Mouse (Mus musculus) lung, embryonic 15.5 days (tissue): Measurements from ENCODE around the gene Lrrc4c. TPM values are rescaled to one million over a fixed set of nuclear protein-coding genes. Genes with fewer than 3 reads are reported as not detected.

ENCODE experiments used
- ATAC-seq: fragments of 200-750 bp; cut with Nextera tagmentation; 2 replicates; pipeline ENCODE4 v1.8.0; 2017; ENCODE audit warnings: moderate number of reproducible peaks, borderline replicate concordance; ENCODE audit not compliant: low FRiP score, low TSS enrichment; ENCODE audit errors: extremely low read depth
- H3K27ac ChIP-seq: fragments of 300-500 bp; sonication (generic); 2 replicates; pipeline ENCODE4 v1.5.1; 2015; ENCODE audit warnings: moderate library complexity, mild to moderate bottlenecking, inconsistent platforms
- H3K27me3 ChIP-seq: fragments of 300-500 bp; sonication (generic); 2 replicates; pipeline ENCODE4 v1.6.1; 2015; ENCODE audit warnings: inconsistent platforms
- H3K36me3 ChIP-seq: fragments of 300-500 bp; sonication (generic); 2 replicates; pipeline ENCODE4 v1.6.1; 2015; ENCODE audit warnings: inconsistent platforms
- H3K4me1 ChIP-seq: fragments of 300-500 bp; sonication (generic); 2 replicates; pipeline ENCODE4 v1.6.1; 2015; ENCODE audit warnings: inconsistent platforms
- H3K4me2 ChIP-seq: fragments of 300-500 bp; sonication (generic); 2 replicates; pipeline ENCODE4 v1.6.1; 2015; ENCODE audit warnings: inconsistent platforms, mild to moderate bottlenecking, moderate library complexity
- H3K4me3 ChIP-seq: fragments of 300-500 bp; sonication (generic); 2 replicates; pipeline ENCODE4 v1.5.1; 2015; ENCODE audit warnings: mild to moderate bottlenecking, inconsistent platforms
- H3K9ac ChIP-seq: fragments of 300-500 bp; sonication (generic); 2 replicates; pipeline ENCODE4 v1.6.1; 2015; ENCODE audit warnings: inconsistent platforms
- H3K9me3 ChIP-seq: fragments of 300-500 bp; sonication (generic); 2 replicates; pipeline ENCODE4 v1.6.1; 2016; ENCODE audit warnings: inconsistent platforms
- WGBS: fragments of 180-500 bp; shearing (Covaris S2); methylation state at CpG from one replicate; pipeline ENCODE4 v1.1.7; 2015; 5-methylcytosine and 5-hydroxymethylcytosine counted together
- polyA plus RNA-seq: library from polyadenylated mRNA; unstranded; fragments of >200 nt; fragmentation: Nextera tagmentation; extraction: Ambion mirVana; gene quantifications from 2 replicates; pipeline ENCODE4 v1.2.1, GENCODE M21; 2015

Gene Lrrc4c
- polyA plus RNA-seq, 1 experiment from 2014 or later: 0.72 TPM

GRCm38 (mm10) chr2:96714561-96714960 lies 396.6 kb downstream of the Lrrc4c start:
- WGBS: 78% methylated on average over 7 of the region's 7 CpGs
- Histone ChIP-seq H3K4me1 (no peaks in the 10 kb centered on the region), H3K27me3 (no peaks in the 10 kb centered on the region), H3K9me3 (no peaks in the 10 kb centered on the region), H3K27ac (no peak overlapping the region), H3K4me3 (no peak overlapping the region), H3K9ac (no peak overlapping the region), H3K4me2 (no peak overlapping the region), H3K36me3 (no peaks in the 10 kb centered on the region)
- no peak for ATAC-seq

- Histone ChIP-seq H3K27me3 (no peaks in the 10 kb centered on the region), H3K9ac (no peak overlapping the region), H3K4me2 (no peak overlapping the region), H3K4me3 (no peak overlapping the region), H3K4me1 (no peaks in the 10 kb centered on the region), H3K27ac (no peak overlapping the region), H3K9me3 (no peaks in the 10 kb centered on the region), H3K36me3 (no peaks in the 10 kb centered on the region)
- no peak for ATAC-seq
- WGBS: 71% methylated on average over 2 of the region's 2 CpGs
Measured at GRCm38 (mm10) chr2:96717353-96717752, 399.4 kb downstream of the Lrrc4c start.

- no peaks in the 10 kb centered on the region for H3K9me3 ChIP-seq
- ATAC-seq: no peak
Measured at GRCm38 (mm10) chr2:96723395-96723794, 405.4 kb downstream of the Lrrc4c start.

GRCm38 (mm10) chr2:96736081-96736480 lies 418.1 kb downstream of the Lrrc4c start:
- H3K4me3 ChIP-seq: no peak overlapping the region
- H3K4me1 ChIP-seq: no peaks in the 10 kb centered on the region
- no peaks in the 10 kb centered on the region for H3K36me3 ChIP-seq
- no peak overlapping the region for H3K9ac ChIP-seq
- H3K4me2 ChIP-seq: no peak overlapping the region
- no peak overlapping the region for H3K27ac ChIP-seq
- no peaks in the 10 kb centered on the region for H3K9me3 ChIP-seq
- ATAC-seq: no peak
- no peaks in the 10 kb centered on the region for H3K27me3 ChIP-seq

More at GRCm38 (mm10) chr2:96723395-96723794, 405.4 kb downstream of the Lrrc4c start:
- H3K4me1 ChIP-seq: no peaks in the 10 kb centered on the region
- H3K27me3 ChIP-seq: no peaks in the 10 kb centered on the region
- H3K36me3 ChIP-seq: no peaks in the 10 kb centered on the region
- no peak overlapping the region for H3K27ac ChIP-seq
- H3K4me3 ChIP-seq: no peak overlapping the region
- no peak overlapping the region for H3K4me2 ChIP-seq
- H3K9ac ChIP-seq: no peak overlapping the region

GRCm38 (mm10) chr2:96755066-96755465 lies 437.1 kb downstream of the Lrrc4c start:
- H3K4me2 ChIP-seq: no peak overlapping the region
- no peaks in the 10 kb centered on the region for H3K4me1 ChIP-seq
- no peak for ATAC-seq
- no peaks in the 10 kb centered on the region for H3K27me3 ChIP-seq
- H3K36me3 ChIP-seq: no peaks in the 10 kb centered on the region
- no peaks in the 10 kb centered on the region for H3K9me3 ChIP-seq
- H3K4me3 ChIP-seq: no peak overlapping the region
- H3K9ac ChIP-seq: no peak overlapping the region
- no peak overlapping the region for H3K27ac ChIP-seq

GRCm38 (mm10) chr2:96757701-96758100 lies 439.7 kb downstream of the Lrrc4c start:
- H3K27me3 ChIP-seq: no peaks in the 10 kb centered on the region
- H3K4me2 ChIP-seq: no peak overlapping the region
- no peak for ATAC-seq
- no peaks in the 10 kb centered on the region for H3K9me3 ChIP-seq
- no peak overlapping the region for H3K4me3 ChIP-seq
- no peaks in the 10 kb centered on the region for H3K4me1 ChIP-seq
- H3K9ac ChIP-seq: no peak overlapping the region
- 42% methylated on average over 1 of the region's 1 CpGs for WGBS
- no peak overlapping the region for H3K27ac ChIP-seq
- no peaks in the 10 kb centered on the region for H3K36me3 ChIP-seq

GRCm38 (mm10) chr2:96763538-96763937 lies 445.6 kb downstream of the Lrrc4c start:
- no peak overlapping the region for H3K27ac ChIP-seq
- H3K4me1 ChIP-seq: no peaks in the 10 kb centered on the region
- H3K9me3 ChIP-seq: no peaks in the 10 kb centered on the region
- WGBS: 64% methylated on average over 5 of the region's 5 CpGs
- H3K4me2 ChIP-seq: no peak overlapping the region
- H3K4me3 ChIP-seq: no peak overlapping the region
- no peak for ATAC-seq
- no peak overlapping the region for H3K9ac ChIP-seq
- H3K27me3 ChIP-seq: no peaks in the 10 kb centered on the region
- no peaks in the 10 kb centered on the region for H3K36me3 ChIP-seq

- Histone ChIP-seq H3K27me3 (no peaks in the 10 kb centered on the region), H3K4me3 (no peak overlapping the region), H3K27ac (no peak overlapping the region), H3K4me2 (no peak overlapping the region), H3K36me3 (no peaks in the 10 kb centered on the region), H3K9me3 (no peaks in the 10 kb centered on the region), H3K9ac (no peak overlapping the region), H3K4me1 (no peaks in the 10 kb centered on the region)
- ATAC-seq: no peak
Measured at GRCm38 (mm10) chr2:96775376-96775775, 457.4 kb downstream of the Lrrc4c start.

GRCm38 (mm10) chr2:96796681-96797385 lies 478.9 kb downstream of the Lrrc4c start:
- no peaks in the 10 kb centered on the region for H3K27me3 ChIP-seq
- 24% methylated on average over 6 of the region's 6 CpGs for WGBS
- no peak overlapping the region for H3K4me3 ChIP-seq
- no peak overlapping the region for H3K4me2 ChIP-seq
- H3K36me3 ChIP-seq: no peaks in the 10 kb centered on the region
- H3K27ac ChIP-seq: no peak overlapping the region
- H3K9me3 ChIP-seq: no peaks in the 10 kb centered on the region
- H3K9ac ChIP-seq: no peak overlapping the region
- no peaks in the 10 kb centered on the region for H3K4me1 ChIP-seq
- ATAC-seq: no peak

- no peak overlapping the region for H3K27ac ChIP-seq
- no peaks in the 10 kb centered on the region for H3K4me1 ChIP-seq
- H3K27me3 ChIP-seq: no peaks in the 10 kb centered on the region
- 82% methylated on average over 5 of the region's 5 CpGs for WGBS
- H3K9ac ChIP-seq: no peak overlapping the region
- no peaks in the 10 kb centered on the region for H3K9me3 ChIP-seq
- no peak for ATAC-seq
- no peak overlapping the region for H3K4me3 ChIP-seq
- no peak overlapping the region for H3K4me2 ChIP-seq
- no peaks in the 10 kb centered on the region for H3K36me3 ChIP-seq
Measured at GRCm38 (mm10) chr2:96850839-96851396, 532.9 kb downstream of the Lrrc4c start.

- WGBS: 95% methylated on average over 1 of the region's 1 CpGs
- ATAC-seq: no peak
Measured at GRCm38 (mm10) chr2:96853797-96854196, 535.8 kb downstream of the Lrrc4c start.

GRCm38 (mm10) chr2:96876062-96876461 lies 558.1 kb downstream of the Lrrc4c start:
- no peak overlapping the region for H3K9ac ChIP-seq
- ATAC-seq: no peak
- no peak overlapping the region for H3K4me3 ChIP-seq
- no peaks in the 10 kb centered on the region for H3K4me1 ChIP-seq
- H3K36me3 ChIP-seq: no peaks in the 10 kb centered on the region
- H3K27ac ChIP-seq: no peak overlapping the region
- no peaks in the 10 kb centered on the region for H3K27me3 ChIP-seq
- H3K9me3 ChIP-seq: no peaks in the 10 kb centered on the region
- no peak overlapping the region for H3K4me2 ChIP-seq
- WGBS: 90% methylated on average over 1 of the region's 1 CpGs

More at GRCm38 (mm10) chr2:96853797-96854196, 535.8 kb downstream of the Lrrc4c start:
- H3K27me3 ChIP-seq: no peaks in the 10 kb centered on the region
- H3K27ac ChIP-seq: no peak overlapping the region
- H3K4me3 ChIP-seq: no peak overlapping the region
- H3K4me1 ChIP-seq: no peaks in the 10 kb centered on the region
- no peaks in the 10 kb centered on the region for H3K36me3 ChIP-seq
- no peaks in the 10 kb centered on the region for H3K9me3 ChIP-seq
- H3K4me2 ChIP-seq: no peak overlapping the region
- H3K9ac ChIP-seq: no peak overlapping the region
